Mouse (Mus musculus): ENCODE measurements around the gene Gm8220. TPM values are rescaled to one million over a fixed set of nuclear protein-coding genes. Genes with fewer than 3 reads are reported as not detected.

Gm8220 gene
- not detected for polyA plus RNA-seq (2017; shearing (Covaris generic))

GRCm38 (mm10) chr14:44285280-44285679 lies at the start of gene Gm8220:
Gm8220 (plus strand) TSS chr14:44285580.

DNA sequence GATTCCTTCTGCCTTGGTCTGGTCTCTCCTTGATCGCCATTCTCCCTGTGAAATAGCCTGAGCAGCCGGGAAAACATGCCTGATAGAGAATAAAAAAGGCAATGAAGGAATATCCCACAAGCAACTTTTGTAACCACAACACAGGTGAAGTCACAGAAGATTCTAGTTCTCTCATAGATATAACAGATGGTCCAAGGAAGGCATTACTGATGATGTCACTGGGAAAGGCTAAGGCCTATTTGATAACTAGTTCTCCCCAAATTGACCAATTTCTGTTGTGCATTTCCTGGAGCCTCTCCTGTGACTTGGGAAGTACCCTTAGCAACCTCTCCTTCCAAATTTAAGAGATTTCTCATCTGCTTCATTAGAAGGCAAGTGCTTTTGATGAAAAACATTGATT lies 53.1 kb downstream of the Gm8220 start, which contains the start of gene Gm5930:
Gm5930 (minus strand) TSS at position 101 of the 400 bp plus-strand sequence.

Other genes starting within 250 kb of the Gm8220 start
- gene Ear2, start 182.9 kb upstream of the Gm8220 start, polyA plus RNA-seq (2017; shearing (Covaris generic)) = 1.3 TPM
- gene Gm3327, start 161.7 kb upstream of the Gm8220 start, polyA plus RNA-seq (2017; shearing (Covaris generic)) = not detected
- not detected for gene Gm8212, start 87.9 kb upstream of the Gm8220 start, polyA plus RNA-seq (2017; shearing (Covaris generic))
- gene 4930503E14Rik, start 72.3 kb upstream of the Gm8220 start, polyA plus RNA-seq (2017; shearing (Covaris generic)) = not detected
- gene Gm5930, start 53.0 kb downstream of the Gm8220 start, polyA plus RNA-seq (2017; shearing (Covaris generic)) = not detected
- gene Gm8229, start 79.8 kb downstream of the Gm8220 start, polyA plus RNA-seq (2017; shearing (Covaris generic)) = not detected
- gene Gm3371, start 125.1 kb downstream of the Gm8220 start, polyA plus RNA-seq (2017; shearing (Covaris generic)) = not detected
- gene Gm8232, start 148.1 kb downstream of the Gm8220 start, polyA plus RNA-seq (2017; shearing (Covaris generic)) = not detected
- gene BC061237, start 206.9 kb downstream of the Gm8220 start, polyA plus RNA-seq (2017; shearing (Covaris generic)) = not detected
- gene Gm17093, start 232.7 kb downstream of the Gm8220 start, polyA plus RNA-seq (2017; shearing (Covaris generic)) = not detected

Data from activated CD4-positive, CD25-positive, alpha-beta regulatory T cell, adult 9 weeks (primary cell).